Mouse (Mus musculus) embryonic stem cell, embryonic (primary cell): ENCODE results near the gene Gna13.

Experiments
- CTCF ChIA-PET, 4 experiments: fragments of 300-600 bp in 2 of 4; fragments of 350-600 bp in 2 of 4; sonication (Branson Sonifier 250); formaldehyde crosslinking; loops; one replicate each; lab custom pipeline; 2022; ENCODE audit warnings: inconsistent platforms in 2 of 4; lab: Charles Lee
- POLR2A ChIA-PET, 4 experiments: fragments of 300-600 bp in 2 of 4; fragments of 350-600 bp in 2 of 4; sonication (Branson Sonifier 250); formaldehyde crosslinking; loops; one replicate each; lab custom pipeline; 2022; ENCODE audit warnings: antibody characterized with exemption in 4 of 4, inconsistent platforms in 1 of 4; lab: Charles Lee

Gene Gna13

DNA sequence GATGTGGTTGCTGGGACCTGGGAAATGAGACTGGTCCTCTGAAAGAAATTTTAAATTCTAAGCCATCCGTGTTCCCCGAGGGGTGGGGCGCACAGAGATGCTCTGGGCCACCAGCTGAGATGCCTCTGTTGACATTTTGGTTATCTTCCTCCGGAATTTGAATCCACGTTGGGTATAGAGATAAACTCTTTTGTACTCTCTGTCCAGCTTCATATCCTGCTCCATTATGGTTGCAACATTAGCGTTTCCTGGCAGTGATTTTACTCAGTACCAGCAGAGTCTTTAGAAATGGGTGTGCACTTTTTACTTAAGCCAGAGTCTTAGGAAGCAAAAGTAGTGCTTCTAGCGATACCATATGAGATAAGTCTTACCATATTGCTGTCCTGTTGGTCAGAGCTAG is 15.4 kb downstream of the Gna13 start:
- POLR2A ChIA-PET = interaction anchor here in 3 of 4 experiments (0.7 to 2.6 kb wide), 10 partner anchors 9 to 48 kb away, joined by 3 to 9 read pairs (median 5); partner anchors contain the start of gene Amz2 (in 1 of the 3)
- CTCF ChIA-PET = interaction anchor here in 1 of 4 experiments (0.8 kb wide), 1 partner anchor 1430 kb away, joined by 3 read pairs; no protein-coding TSS in a partner anchor

DNA sequence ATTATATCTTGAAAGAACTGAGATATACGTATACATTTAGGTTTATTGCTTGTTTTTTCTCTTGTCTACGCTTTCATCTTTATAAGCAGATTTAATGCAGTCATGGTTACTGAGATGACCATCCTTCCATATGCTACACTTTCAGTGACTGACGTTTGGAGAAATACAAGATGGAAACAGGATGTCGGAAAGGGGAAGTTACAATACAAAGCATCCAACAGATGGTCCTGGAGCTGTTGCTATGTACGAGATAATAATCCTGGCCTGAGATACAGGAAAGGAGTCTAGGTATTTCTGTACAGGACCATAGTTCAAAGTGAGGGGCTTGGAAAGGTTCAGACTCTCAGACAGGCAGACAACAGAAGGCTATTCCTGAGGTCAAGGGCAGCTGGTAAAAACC is 18.0 kb downstream of the Gna13 start:
- CTCF ChIA-PET = interaction anchor here in 1 of 4 experiments (0.7 kb wide), 1 partner anchor 50 kb away, joined by 4 read pairs; no protein-coding TSS in a partner anchor
- POLR2A ChIA-PET = interaction anchor here in 2 of 4 experiments (1.0 to 2.8 kb wide), 4 partner anchors 9 to 17 kb away, joined by 3 to 10 read pairs (median 4); no protein-coding TSS in a partner anchor

DNA sequence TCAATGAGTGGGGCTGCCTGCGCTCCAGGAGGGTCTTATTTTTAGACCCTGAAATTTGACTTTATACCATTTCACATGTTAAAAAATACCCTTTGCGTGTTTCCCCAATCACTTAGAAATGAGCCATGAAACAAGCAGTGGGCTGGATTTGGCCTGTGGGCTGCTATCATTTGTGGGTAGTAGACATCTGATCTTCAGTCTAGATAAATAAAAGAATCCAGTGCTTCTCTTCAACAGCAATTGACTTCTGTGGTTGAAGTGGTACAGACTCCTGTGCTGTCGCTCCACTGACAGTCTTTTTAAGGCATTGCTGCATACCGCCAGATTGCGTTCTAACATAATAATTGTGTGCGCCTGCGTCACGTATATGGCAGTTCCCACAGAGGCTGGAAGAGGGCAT is 22.7 kb downstream of the Gna13 start:
- ChIA-PET POLR2A (interaction anchor here in 1 of 4 experiments (0.8 to 3.6 kb wide), 3 partner anchors 9 to 266 kb away, joined by 3 to 14 read pairs (median 3); no protein-coding TSS in a partner anchor), CTCF (no interaction called here)

DNA sequence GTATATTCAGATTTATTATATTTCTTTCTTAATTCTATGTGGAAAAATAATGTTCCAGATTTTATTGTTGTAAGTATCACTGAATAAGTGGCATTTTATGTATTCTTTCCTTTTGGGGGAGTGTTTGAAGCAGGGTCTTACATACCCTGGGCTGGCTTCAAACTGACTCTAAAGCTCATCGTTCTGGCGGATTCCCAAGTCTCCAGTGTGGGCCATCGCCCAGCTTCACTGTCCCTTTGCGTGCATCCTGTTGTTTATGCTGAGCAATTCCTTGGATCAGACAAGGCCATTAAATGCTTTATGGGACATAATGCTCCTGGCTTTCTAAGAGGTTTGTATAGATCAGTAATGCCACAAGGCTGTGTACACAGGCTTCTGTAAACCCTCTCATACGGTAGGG is 26.4 kb downstream of the Gna13 start:
- ChIA-PET POLR2A (interaction anchor here in 2 of 4 experiments (1.0 to 1.7 kb wide), 7 partner anchors 12 to 58 kb away, joined by 3 to 6 read pairs (median 3); no protein-coding TSS in a partner anchor), CTCF (interaction anchor here in 1 of 4 experiments (1.3 to 1.4 kb wide), 2 partner anchors 45 to 58 kb away, joined by 3 read pairs; no protein-coding TSS in a partner anchor)

DNA sequence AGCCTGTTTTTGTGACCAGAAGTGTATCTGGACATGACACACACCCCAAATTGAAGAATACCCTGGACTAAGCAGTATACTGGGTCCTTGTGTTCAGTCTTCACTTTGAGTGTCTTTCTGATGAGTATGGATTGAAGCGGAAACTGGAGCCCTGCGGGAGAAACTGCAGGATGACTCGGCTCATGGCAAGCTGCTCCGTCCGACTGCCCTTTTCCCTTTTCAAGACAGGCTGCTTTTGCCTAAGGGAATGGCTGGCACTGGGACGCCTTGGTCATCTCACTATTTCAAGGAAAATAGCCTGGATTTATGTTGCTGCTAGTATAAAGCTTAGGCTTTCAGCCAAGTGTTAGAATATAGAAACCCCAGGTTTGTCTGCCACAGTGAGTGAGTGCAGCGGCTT is 28.6 kb downstream of the Gna13 start:
- ChIA-PET POLR2A (interaction anchor here in 2 of 4 experiments (1.0 to 2.3 kb wide), 5 partner anchors 10 to 30 kb away, joined by 3 to 7 read pairs (median 3); no protein-coding TSS in a partner anchor), CTCF (interaction anchor here in 1 of 4 experiments (1.0 kb wide), 1 partner anchor 59 kb away, joined by 3 read pairs; no protein-coding TSS in a partner anchor)

DNA sequence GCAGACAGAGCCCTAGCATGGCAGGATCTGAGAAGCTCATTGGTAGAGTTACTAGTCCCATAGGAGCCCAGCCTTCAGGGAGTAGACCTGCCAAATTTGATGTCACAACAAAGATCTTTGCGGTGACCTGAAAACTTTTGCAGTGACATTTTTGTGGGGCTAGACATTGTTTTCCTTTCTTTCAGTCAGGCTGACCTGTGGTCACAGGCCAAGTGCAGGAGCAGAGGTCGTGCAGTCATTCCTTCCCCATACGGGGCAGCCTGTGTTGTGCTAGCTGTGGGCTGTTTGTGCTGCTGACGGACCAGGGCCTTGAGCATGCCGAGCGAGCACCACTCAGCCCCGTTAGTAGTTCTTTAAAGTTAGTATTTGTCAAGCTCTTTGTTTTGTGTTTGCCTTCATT is 29.1 kb downstream of the Gna13 start:
- CTCF ChIA-PET = interaction anchor here in 1 of 4 experiments (1.0 kb wide), 1 partner anchor 60 kb away, joined by 3 read pairs; no protein-coding TSS in a partner anchor
- POLR2A ChIA-PET = interaction anchor here in 2 of 4 experiments (1.0 to 2.3 kb wide), 6 partner anchors 11 to 61 kb away, joined by 3 to 7 read pairs (median 4); no protein-coding TSS in a partner anchor

DNA sequence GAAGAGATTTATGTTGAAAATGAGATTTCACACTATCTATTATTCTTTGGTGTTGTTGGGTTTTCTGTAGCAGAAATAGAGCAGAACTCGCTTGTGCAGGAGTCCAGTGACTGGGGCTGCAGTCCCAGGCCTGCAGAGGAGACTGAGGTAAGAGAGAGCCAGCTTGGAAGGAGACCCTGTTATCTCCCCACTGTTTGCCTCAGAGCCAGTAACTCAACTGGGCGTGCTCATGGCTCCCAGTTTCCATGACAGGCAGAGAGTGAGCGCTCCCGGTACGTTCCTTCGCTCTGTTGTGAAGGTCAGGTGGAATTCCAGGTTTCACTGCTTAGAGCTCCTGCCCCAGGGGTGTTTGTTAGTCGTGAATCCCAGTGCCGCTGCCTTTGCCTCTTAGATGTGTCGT is 30.0 kb downstream of the Gna13 start:
- ChIA-PET POLR2A (interaction anchor here in 2 of 4 experiments (1.3 to 2.3 kb wide), 5 partner anchors 11 to 61 kb away, joined by 3 to 7 read pairs (median 4); no protein-coding TSS in a partner anchor), CTCF (interaction anchor here in 2 of 4 experiments (0.6 to 1.0 kb wide), 2 partner anchors 62 to 1396 kb away, joined by 3 read pairs; no protein-coding TSS in a partner anchor)

DNA sequence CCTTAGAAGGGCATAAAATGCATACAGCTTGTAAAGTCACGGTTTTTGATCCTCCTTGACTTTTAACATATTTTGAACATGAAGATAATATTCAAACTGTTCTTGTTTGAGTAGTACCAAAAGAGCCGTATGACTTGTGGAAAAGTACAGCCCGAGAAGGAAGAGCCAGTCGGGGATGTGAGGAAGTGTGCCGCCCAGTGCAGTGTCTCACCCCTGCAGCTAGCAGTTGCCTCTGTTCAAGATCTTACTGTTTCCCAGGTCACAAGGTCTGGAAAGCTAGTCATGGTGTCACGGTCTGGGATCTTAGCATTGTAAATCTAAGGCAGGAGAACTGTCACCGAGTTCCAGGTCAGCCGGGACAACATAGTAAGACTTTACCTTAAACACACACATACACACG is 32.1 kb downstream of the Gna13 start:
- ChIA-PET POLR2A (interaction anchor here in 1 of 4 experiments (0.8 to 2.0 kb wide), 5 partner anchors 9 to 39 kb away, joined by 3 to 7 read pairs (median 3); no protein-coding TSS in a partner anchor), CTCF (interaction anchor here in 2 of 4 experiments (0.6 to 1.2 kb wide), 2 partner anchors 45 to 63 kb away, joined by 3 read pairs; no protein-coding TSS in a partner anchor)

DNA sequence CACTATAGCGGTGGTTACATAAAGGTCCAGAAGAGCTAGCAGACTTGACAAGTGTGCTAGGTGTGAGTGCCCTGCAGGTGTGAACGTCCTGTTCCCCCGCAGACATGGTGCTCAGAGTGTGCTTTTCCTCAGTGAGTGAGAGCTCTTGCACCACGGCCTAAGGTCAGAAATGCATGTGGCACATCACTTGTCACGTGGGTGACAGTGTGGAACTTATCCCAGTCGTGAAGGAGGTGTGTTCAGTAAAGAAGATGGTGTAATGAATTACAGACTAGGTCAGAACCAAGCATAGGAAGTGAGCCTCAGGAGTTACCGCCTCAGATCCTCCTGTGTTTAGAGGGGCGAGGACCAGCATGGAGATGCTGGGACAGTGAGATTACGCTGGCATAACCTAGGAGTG is 32.7 kb downstream of the Gna13 start:
- POLR2A ChIA-PET = interaction anchor here in 1 of 4 experiments (1.0 to 2.0 kb wide), 3 partner anchors 8 to 39 kb away, joined by 3 to 7 read pairs (median 4); no protein-coding TSS in a partner anchor
- CTCF ChIA-PET = interaction anchor here in 2 of 4 experiments (0.6 to 1.2 kb wide), 2 partner anchors 45 to 64 kb away, joined by 3 read pairs; no protein-coding TSS in a partner anchor

DNA sequence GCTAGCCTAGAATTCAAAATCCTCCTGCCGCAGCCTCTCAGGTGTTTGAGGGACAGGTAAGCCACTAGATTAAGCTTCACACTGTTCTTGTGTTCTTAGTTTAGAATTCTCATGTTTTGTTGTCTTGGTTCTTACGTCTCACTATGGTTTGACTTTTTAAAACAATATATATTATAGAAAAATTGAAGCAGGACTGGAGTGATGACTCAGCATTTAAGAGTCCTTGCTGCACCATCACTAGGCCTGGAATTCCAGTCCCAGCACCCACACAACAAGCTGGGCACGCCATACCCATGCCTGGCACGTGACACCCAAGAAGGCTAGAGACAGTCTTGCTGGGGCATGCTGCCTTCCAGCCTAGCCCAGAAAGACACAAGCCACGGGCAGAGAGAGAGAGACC is 43.8 kb downstream of the Gna13 start:
- POLR2A ChIA-PET = interaction anchor here in 1 of 4 experiments (1.0 to 1.4 kb wide), 3 partner anchors 11 to 23 kb away, joined by 3 to 4 read pairs (median 3); no protein-coding TSS in a partner anchor
- CTCF ChIA-PET = interaction anchor here in 2 of 4 experiments (0.6 kb wide), 2 partner anchors 16 to 377 kb away, joined by 3 to 5 read pairs; no protein-coding TSS in a partner anchor

DNA sequence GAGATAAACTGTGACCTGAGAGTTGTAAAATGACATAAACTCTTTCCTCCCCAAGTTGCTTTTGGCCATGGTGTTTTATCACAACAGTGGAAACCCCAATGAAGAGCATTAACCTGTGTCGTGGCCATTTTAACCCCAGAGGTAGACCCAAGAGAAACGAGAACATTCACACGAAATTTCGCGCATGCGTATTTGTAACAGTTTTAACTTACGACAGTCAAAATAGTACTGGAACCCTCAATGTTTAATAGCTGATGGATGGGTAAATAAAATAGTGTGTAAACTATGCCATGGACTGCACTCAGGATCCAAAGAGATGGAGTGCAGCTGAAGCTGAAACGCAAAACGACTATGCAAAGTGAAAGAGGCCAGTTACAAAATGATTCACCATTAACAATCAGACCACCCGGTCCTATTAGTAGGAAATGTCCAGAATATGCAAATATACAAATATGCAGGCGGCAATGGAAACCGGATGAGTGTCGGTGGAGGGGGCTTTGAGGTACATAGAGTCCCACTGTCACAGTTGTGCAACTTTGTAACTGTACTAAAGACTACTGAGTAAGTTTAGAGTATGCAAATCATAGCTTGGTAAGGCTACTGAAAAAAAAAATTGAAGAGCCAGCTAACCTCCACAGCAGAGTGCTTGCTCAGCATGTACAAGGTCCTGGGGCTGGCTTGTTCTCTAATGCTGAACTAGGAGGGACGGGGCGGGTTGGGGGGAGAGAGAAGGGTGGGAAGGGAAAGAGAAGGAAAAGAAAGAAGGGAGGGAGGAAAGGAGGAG is 47.8 kb downstream of the Gna13 start:
- POLR2A ChIA-PET = interaction anchor here in 2 of 4 experiments (0.6 to 0.7 kb wide), 2 partner anchors 12 to 1479 kb away, joined by 3 to 4 read pairs; no protein-coding TSS in a partner anchor
- CTCF ChIA-PET = interaction anchor here in 1 of 4 experiments (0.6 kb wide), 1 partner anchor 112 kb away, joined by 6 read pairs; no protein-coding TSS in a partner anchor

DNA sequence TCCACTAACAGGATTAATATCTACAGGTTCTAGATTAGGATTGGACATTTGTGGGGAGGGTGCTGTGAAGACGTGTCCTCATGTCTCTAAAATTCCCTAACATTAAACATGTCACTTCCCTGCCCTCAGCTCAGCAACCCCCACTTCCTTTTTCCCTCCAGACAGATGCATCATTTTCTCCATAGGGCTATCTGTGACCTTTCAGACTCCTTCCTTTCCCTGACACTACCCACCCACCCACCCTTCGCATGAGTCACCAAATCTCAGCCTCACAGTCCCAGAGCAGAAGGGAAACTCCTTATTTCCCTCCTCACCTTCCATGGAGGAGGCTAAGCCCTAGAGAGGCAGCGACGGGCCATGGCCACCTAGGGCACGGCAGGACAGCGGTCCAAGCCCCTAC is 51.0 kb downstream of the Gna13 start, which contains the start of gene 9930022D16Rik:
Gene 9930022D16Rik (plus strand): TSS at position 301 of the 400 bp plus-strand sequence.
- ChIA-PET CTCF (no interaction called here), POLR2A (interaction anchor here in 1 of 4 experiments (1.0 kb wide), 1 partner anchor 54 kb away, joined by 4 read pairs; no protein-coding TSS in a partner anchor)

DNA sequence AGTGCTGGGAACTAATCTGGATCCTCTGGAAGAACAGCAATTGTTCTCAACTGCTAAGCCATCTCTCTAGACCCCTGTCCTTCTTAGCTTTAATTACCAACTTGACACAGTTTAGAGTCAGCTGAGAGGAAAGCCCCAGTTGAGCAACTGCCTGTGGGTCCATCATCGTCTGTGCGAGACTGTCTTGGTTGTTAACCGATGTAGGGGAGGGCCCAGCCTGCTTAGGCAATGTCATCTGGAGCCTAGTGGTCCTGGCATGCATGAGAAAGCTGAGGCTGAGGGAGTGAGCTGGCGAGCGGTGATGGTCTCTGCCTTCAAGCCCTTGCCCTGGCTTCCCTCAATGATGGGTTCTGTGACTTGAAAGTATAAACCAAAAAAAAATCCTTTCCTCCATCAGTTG is 52.2 kb downstream of the Gna13 start:
- ChIA-PET CTCF (interaction anchor here in 2 of 4 experiments (0.7 to 1.3 kb wide), 2 partner anchors 11 to 84 kb away, joined by 3 read pairs; partner anchors contain the start of gene Amz2 (in 1 of the 2)), POLR2A (interaction anchor here in 1 of 4 experiments (1.0 kb wide), 1 partner anchor 55 kb away, joined by 4 read pairs; no protein-coding TSS in a partner anchor)

DNA sequence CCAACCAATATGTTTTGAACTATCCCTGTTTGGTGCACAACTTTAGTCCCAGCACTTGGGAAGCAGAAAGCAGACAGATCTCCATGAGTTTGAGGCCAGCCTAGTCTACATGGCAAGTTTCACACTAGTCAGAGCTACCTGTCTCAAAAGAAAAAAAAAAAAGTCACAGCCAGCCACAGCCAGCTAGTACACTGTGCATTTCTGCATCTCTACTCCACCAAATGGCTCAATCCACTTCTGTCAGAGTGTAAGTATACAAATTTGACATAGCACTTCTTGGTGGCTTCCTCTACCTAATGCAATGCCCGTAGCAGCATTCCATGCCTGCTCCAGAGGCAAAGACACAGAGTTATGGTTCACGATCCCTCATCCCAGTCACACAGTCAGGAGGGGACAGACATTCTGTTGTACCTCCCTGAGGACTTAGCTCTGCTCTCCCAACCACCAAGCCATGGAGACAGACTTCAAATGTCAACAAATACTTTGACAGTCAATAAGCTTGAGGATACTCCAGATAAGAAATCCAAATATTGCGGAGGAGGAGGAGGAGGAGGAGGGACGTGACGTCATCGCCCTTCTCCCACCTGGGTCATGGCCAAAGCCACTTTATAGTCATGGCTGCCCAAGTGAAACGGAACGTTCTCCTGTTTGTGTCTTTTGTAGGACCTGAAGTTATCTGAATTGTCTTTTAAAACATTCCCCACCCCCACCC is 54.2 kb downstream of the Gna13 start:
- CTCF ChIA-PET = interaction anchor here in 2 of 4 experiments (0.6 to 1.3 kb wide), 3 partner anchors 8 to 119 kb away, joined by 3 to 5 read pairs (median 4); partner anchors contain the start of genes Amz2 (in 1 of the 2) and Rgs9 (in 1 of the 2)
- POLR2A ChIA-PET = interaction anchor here in 1 of 4 experiments (1.0 kb wide), 1 partner anchor 10 kb away, joined by 3 read pairs; no protein-coding TSS in a partner anchor

DNA sequence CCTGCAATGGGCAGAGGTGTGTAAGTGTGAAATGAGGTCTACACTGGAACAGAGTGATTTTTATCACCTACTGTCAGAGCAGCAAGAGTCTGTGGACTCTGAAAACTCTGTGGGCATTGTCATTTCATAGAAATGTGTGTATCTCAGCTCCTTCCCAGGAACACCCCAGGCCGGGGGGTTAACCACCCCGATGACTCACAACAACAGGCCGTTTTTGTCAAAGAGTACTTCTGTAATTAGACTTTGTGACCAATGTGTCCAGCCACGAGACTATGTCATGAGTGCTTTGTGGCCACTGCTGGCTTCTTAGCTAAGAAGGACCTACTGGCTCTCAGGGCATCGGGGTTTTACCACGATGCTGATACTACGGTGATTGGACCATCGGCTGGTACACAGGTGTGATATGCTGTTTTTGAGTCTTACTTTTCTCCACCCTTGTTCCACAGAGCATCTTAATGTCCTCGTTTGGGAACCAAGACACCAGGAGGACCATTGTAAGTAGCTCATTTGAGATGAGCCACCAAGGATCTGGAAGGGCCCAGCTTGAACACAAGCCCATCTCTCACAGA is 54.9 kb downstream of the Gna13 start:
- ChIA-PET CTCF (interaction anchor here in 2 of 4 experiments (0.6 to 1.3 kb wide), 3 partner anchors 8 to 120 kb away, joined by 3 to 5 read pairs (median 4); partner anchors contain the start of genes Amz2 (in 1 of the 2) and Rgs9 (in 1 of the 2)), POLR2A (interaction anchor here in 1 of 4 experiments (1.0 to 1.8 kb wide), 2 partner anchors 11 to 13 kb away, joined by 3 read pairs; no protein-coding TSS in a partner anchor)

DNA sequence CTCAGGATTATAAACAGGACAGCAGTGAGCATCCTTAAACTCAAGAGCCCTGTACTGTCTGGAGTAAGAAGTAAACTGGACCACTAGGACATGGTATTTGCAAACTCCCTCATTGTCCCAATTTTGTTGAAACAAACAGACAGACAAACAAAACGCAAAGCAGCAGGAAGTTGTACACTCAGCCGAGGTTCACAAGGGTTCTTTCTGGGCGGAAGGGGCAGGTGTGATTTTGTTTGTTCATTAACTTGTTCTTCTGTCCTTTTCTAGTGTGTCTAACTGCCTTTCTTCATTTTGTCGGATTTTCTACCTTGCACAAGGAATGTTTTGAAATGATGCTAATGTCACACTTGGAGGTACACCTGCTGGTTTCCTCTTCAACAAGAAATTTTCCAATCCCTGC is 56.8 kb downstream of the Gna13 start:
- POLR2A ChIA-PET = interaction anchor here in 3 of 4 experiments (0.5 to 2.0 kb wide), 8 partner anchors 13 to 192 kb away, joined by 3 to 7 read pairs (median 3); partner anchors contain the start of gene Wipi1 (in 1 of the 3)
- CTCF ChIA-PET = interaction anchor here in 3 of 4 experiments (1.1 to 1.9 kb wide), 5 partner anchors 88 to 175 kb away, joined by 3 to 18 read pairs (median 7); no protein-coding TSS in a partner anchor
